Mouse (Mus musculus): ENCODE data around the gene Kcp. TPM values are rescaled to one million over a fixed set of nuclear protein-coding genes. Genes with fewer than 3 reads are reported as not detected.

Gene Kcp
- total RNA-seq, 2 experiments from 2014 or later = 19.0 to 27.2 TPM

- no peak for DNase-seq
Observed at GRCm38 (mm10) chr6:29463388-29463787, 44.4 kb downstream of the Kcp start.

GRCm38 (mm10) chr6:29461502-29461901 is 46.2 kb downstream of the Kcp start:
- DNase-seq = peak; percentile 5

- DNase-seq = no peak
Observed at GRCm38 (mm10) chr6:29450667-29451066, 57.1 kb downstream of the Kcp start.

GRCm38 (mm10) chr6:29449858-29450257 is 57.9 kb downstream of the Kcp start:
- DNase-seq = no peak

- no peak for DNase-seq
Observed at GRCm38 (mm10) chr6:29445354-29445753, 62.4 kb downstream of the Kcp start.

GRCm38 (mm10) chr6:29444773-29445172 is 63.0 kb downstream of the Kcp start:
- DNase-seq = peak; percentile 66

- no peak for DNase-seq
Observed at GRCm38 (mm10) chr6:29439789-29440188, 68.0 kb downstream of the Kcp start.

- peak; percentile 67 for DNase-seq
Observed at GRCm38 (mm10) chr6:29439251-29439650, 68.5 kb downstream of the Kcp start.

- peak; percentile 72 for DNase-seq
Observed at GRCm38 (mm10) chr6:29436461-29436934, 71.3 kb downstream of the Kcp start.

GRCm38 (mm10) chr6:29435940-29436451 is 71.8 kb downstream of the Kcp start:
- DNase-seq = peak; percentile 62

- DNase-seq = peak; percentile 78
Observed at GRCm38 (mm10) chr6:29434911-29435691, 72.7 kb downstream of the Kcp start.

GRCm38 (mm10) chr6:29433804-29434795 is 73.7 kb downstream of the Kcp start:
- DNase-seq = peak; percentile 68

GRCm38 (mm10) chr6:29433038-29433803 is 74.5 kb downstream of the Kcp start, which contains the start of gene Flnc:
Gene Flnc, plus strand, starts transcription at chr6:29433256.
- DNase-seq = peak; percentile 76

- no peak for DNase-seq
Observed at GRCm38 (mm10) chr6:29432676-29433037, 75.1 kb downstream of the Kcp start.

GRCm38 (mm10) chr6:29432156-29432555 is 75.6 kb downstream of the Kcp start:
- DNase-seq = no peak

GRCm38 (mm10) chr6:29431473-29431872 is 76.3 kb downstream of the Kcp start:
- DNase-seq = no peak

GRCm38 (mm10) chr6:29430681-29431420 is 76.9 kb downstream of the Kcp start:
- DNase-seq = peak; percentile 47

GRCm38 (mm10) chr6:29428171-29428570 is 79.6 kb downstream of the Kcp start:
- DNase-seq = no peak

GRCm38 (mm10) chr6:29426331-29426730 is 81.4 kb downstream of the Kcp start:
- no peak for DNase-seq

- DNase-seq = no peak
Observed at GRCm38 (mm10) chr6:29425118-29425517, 82.6 kb downstream of the Kcp start.

All from gastrocnemius, postnatal 10 days (tissue).